Mouse (Mus musculus) lung, postnatal 36 days (tissue): ENCODE measurements around the gene Gm17545.
A peak's percentile ranks its signal among the peaks of the same experiment; 100 is the strongest.

Experiments used
- DNase-seq: peaks from one replicate; pipeline ENCODE4 v3.0.0; 2022; ENCODE audit warnings: mixed read lengths

Gm17545 gene

DNA sequence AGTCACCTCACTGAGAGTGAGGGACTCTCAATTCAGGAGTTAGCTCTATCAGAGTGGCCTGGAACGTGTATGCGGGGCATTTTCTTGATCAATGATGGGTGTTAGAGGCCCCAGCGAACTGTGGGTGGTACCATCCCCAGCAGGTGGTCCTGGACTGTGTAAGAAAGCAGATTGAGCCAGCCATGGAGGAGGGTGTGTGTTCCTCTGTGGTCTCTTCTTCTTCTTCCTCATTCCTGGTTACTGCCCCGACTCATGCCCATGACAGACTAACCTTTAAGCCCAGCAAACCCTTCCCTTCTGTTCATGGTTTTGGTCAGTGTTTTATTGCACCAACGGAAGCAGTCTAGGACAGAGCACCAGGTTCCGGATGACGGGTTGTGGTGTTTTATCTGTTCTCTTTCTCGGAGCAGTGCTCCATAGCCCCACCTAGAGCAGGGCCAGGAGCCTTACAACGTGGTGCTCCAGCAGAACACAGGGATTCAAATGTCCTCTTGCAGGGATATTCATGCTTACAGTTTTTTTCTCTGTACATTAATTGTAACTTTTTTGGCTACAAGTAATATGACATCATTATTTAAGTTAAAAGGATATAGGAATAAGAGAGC lies 40.2 kb downstream of the Gm17545 start:
- peak; percentile 1 for DNase-seq

DNA sequence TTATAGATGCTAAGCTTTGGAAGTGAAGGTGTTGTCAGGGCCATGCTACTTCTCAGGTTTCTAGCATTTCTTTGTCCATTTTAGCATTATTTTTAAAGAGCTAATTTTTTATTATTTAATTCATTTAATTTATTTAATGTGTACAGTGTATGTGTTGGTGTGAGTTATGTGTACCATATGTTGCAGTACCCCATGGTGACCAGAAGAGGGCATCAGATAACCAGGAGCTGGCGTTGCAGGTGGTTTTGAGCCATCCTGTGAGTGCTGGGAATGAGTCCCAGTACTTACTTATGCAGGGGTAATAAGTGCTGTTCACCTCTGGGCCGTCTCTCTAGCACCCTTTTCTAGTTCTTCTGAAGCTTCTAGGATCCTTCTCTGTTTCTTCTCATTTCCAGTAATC lies 41.0 kb downstream of the Gm17545 start:
- DNase-seq: no peak

DNA sequence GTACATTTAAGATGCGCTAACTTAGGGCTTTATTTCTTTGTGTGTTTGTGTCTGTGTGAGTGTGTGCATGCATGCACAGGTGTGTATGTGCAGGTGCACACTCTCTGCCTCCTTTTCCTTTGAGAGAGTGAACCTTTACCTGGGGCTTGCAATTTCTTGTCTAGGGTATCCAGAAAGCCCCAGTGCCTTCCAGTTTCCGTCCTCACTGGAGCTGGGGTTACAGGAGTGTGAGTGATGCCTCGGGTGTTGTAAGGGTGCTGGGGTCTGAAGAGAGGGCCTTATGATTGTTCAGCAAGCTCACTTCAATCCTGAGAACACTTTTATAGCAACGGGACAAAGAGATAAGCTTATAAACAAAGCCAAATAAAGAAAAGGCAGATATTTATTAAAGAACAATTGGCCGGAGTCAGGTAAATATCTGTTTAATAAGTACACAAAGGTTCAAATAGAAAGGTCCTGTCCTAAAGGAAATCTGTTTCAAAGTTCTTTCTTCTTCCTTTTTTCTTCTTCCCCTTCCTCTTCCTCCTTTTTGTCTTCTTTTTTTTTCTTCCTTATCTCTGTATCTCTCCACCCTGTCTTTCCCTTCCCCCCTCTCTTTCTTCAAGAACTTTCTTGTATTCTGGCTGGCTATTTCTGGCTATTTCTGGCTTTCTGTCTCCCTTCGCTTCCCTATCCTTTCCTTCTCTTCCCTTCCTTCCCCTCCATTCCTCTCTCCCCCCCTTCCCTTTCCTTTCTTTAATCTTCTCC lies 43.1 kb downstream of the Gm17545 start:
- DNase-seq: no peak

GRCm38 (mm10) chr9:22502972-22503371 lies 48.9 kb downstream of the Gm17545 start:
- no peak for DNase-seq

DNA sequence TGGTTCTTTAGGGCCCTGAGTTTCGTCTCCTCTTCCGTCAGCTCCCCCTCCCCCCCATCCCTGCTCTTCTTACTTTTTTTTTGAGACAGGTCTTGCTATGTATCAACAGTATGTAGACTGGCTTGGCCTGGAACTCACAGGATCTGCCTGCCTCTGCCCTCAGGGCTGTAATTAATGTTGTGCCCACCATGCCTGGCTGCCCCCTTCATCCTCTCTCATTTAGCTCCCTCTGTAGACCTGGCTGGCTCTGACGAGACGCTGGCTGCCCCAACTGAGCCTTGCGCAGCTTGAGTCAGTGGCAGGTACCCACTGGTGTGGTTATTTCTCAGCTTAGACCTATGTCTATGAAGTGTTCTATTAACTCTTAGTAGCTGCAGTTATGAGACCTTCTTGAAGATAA lies 49.5 kb downstream of the Gm17545 start:
- no peak for DNase-seq

- DNase-seq: no peak
Measured at GRCm38 (mm10) chr9:22505574-22505973, 51.5 kb downstream of the Gm17545 start.
